Comparison of ENCODE assay signal across 8 mouse cellular contexts in genomic region chr15:5185366-5186292, GRCm38 (mm10). TPM values are rescaled to one million over a fixed set of nuclear protein-coding genes. Genes with fewer than 3 reads are reported as not detected.
DNase-seq lines count a peak whose midpoint lies in the region; ATAC-seq lines count a peak whose summit lies in the region.

Gene Ttc33, plus strand, starts transcription at chr15:5185525.

- H3K4me2 ChIP-seq in intestine, embryonic 15.5 days (replicated peaks) = peak within 1 kb of the TSS; percentile 69

- DNase-seq in adrenal gland, adult 8-10 months = peak; percentile 70
- peak; percentile 51 for DNase-seq in embryo, embryonic 11.5 days (ENCODE audit: low read depth, low spot score)
- peak; percentile 60 to 68 for DNase-seq in gastrocnemius, postnatal 36 days
- DNase-seq in left cerebral cortex, postnatal 14 days (ENCODE audit: low spot score in 2 of 2) = peak; percentile 79 to 80
- DNase-seq in right cerebral cortex, postnatal 14 days = peak; percentile 73
- DNase-seq in urinary bladder, postnatal 25 days (ENCODE audit: low spot score) = peak; percentile 67

- peaks cover 17% of the 10 kb centered on the region for H3K4me1 ChIP-seq in intestine, embryonic 15.5 days (replicated peaks)

- under 1% methylated on average over 55 of the region's 55 CpGs for WGBS in intestine, embryonic 15.5 days

- H3K27me3 ChIP-seq in intestine, embryonic 15.5 days (replicated peaks) = no peaks in the 10 kb centered on the region

- peak within 1 kb of the TSS; percentile 92 for H3K9ac ChIP-seq in intestine, embryonic 15.5 days

- intact Hi-C loops in gastrocnemius, postnatal 36 days (cut with DNase I) = no loop called here
- intact Hi-C loops in left cerebral cortex, postnatal 14 days (cut with DNase I) = loop anchor here (5.0 kb wide), 1 partner anchor 1022 kb away; no protein-coding TSS in a partner anchor

- H3K36me3 ChIP-seq in intestine, embryonic 15.5 days = 0 out of 2 replicates have a peak, but pooled peaks cover 3% of the 10 kb centered on the region

- H3K9me3 ChIP-seq in intestine, embryonic 15.5 days = no peaks in the 10 kb centered on the region

- peak; percentile 92 for ATAC-seq in intestine, embryonic 15.5 days
- peak; percentile 61 for ATAC-seq in megakaryocyte-erythroid progenitor cell, adult 5-6 weeks (replicated peaks; ENCODE audit: low FRiP score, low TSS enrichment, poor library complexity, severe bottlenecking)

- peak within 1 kb of the TSS; percentile 79 for H3K27ac ChIP-seq in intestine, embryonic 15.5 days

- peak within 1 kb of the TSS; percentile 98 for H3K4me3 ChIP-seq in intestine, embryonic 15.5 days (replicated peaks)

RNA-seq across cellular contexts. Expression of gene Ttc33, which starts in this region (rescaled TPM):
- total RNA-seq in adrenal gland, adult 8-10 months (2022) = 10 to 100 TPM; 61.4 to 94.8 (median 70.7) TPM
- 10 to 100 TPM; 43.7 to 48.9 TPM for total RNA-seq in gastrocnemius, postnatal 36 days (2021)
- polyA plus RNA-seq in intestine, embryonic 15.5 days (2015; fragmentation: Nextera tagmentation; extraction: Ambion mirVana) = 32.9 and 38.2 TPM in 2 replicates
- 10 to 100 TPM; 48.6 to 60.0 TPM for total RNA-seq in left cerebral cortex, postnatal 14 days (2021)
- 12.6 and 21.2 TPM in 2 replicates for total RNA-seq in megakaryocyte-erythroid progenitor cell, adult 5-6 weeks (2014; fragmentation: Nextera tagmentation)
- total RNA-seq in megakaryocyte-erythroid progenitor cell, adult 5-6 weeks (2017) = 35.6 and 36.8 TPM in 2 replicates

Comparison
In these comparisons a context has a peak if more than half of its experiments do, and no peak if none do; other contexts are left out.
1. Peak in every context shown above with its lines: DNase-seq, ATAC-seq, H3K4me3 ChIP-seq and H3K27ac ChIP-seq.